Mouse (Mus musculus) ovary, postnatal 14 days (tissue): ENCODE results near the gene Gm45808.

Experiments used
- DNase-seq: peaks from one replicate; pipeline ENCODE4 v3.0.0; 2022; ENCODE audit warnings: low spot score

Gene Gm45808

DNA sequence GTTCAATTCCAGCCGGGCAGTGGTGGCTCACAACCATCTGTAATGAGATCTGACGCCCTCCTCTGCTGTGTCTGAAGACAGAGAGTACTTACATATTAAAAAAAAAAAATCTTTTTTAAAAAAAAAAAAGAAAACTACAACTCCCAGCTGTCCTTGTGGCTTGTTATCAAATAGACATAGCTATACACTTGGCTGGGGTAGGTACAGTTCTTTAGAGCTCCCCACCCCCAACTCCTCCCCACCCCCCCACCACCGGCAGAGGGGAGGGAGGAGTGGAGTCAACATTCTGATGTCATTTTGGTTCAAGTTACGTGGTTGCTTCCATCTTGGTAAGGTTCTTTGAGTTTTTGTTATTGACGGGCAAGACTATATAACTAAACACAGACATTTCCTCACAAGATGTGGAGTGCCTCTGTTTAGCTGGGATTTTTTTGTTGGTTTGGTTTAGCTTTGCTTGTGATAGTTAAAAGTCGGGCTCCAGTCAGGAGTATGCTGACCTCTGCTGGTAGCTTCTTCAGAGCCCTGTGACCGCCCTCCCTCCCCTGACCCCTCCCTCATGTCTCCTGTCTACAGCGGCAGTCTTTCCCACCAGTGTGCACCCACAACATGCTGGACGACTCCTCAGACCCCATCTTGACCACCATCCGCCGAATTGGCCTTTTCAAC, 39.2 kb downstream of the Gm45808 start:
- no peak for DNase-seq

DNA sequence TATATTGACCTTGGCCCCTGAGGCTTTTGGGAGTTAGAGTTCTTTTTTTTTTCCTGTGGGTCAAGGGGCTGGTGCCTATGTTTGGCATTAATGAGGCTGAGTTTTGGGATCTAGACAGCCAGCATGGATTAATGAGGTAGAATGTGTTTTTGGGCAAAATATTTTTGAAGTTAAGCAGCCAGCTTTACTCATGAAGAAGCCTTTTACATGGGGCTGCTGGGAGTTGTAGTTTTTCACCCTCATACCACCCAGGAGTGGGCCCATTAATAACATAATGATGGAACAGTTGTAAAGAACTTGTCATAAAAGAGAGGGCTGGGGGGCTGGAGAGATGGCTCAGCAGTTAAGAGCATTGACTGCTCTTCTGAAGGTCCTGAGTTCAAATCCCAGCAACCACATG, 40.0 kb downstream of the Gm45808 start:
- no peak for DNase-seq

DNA sequence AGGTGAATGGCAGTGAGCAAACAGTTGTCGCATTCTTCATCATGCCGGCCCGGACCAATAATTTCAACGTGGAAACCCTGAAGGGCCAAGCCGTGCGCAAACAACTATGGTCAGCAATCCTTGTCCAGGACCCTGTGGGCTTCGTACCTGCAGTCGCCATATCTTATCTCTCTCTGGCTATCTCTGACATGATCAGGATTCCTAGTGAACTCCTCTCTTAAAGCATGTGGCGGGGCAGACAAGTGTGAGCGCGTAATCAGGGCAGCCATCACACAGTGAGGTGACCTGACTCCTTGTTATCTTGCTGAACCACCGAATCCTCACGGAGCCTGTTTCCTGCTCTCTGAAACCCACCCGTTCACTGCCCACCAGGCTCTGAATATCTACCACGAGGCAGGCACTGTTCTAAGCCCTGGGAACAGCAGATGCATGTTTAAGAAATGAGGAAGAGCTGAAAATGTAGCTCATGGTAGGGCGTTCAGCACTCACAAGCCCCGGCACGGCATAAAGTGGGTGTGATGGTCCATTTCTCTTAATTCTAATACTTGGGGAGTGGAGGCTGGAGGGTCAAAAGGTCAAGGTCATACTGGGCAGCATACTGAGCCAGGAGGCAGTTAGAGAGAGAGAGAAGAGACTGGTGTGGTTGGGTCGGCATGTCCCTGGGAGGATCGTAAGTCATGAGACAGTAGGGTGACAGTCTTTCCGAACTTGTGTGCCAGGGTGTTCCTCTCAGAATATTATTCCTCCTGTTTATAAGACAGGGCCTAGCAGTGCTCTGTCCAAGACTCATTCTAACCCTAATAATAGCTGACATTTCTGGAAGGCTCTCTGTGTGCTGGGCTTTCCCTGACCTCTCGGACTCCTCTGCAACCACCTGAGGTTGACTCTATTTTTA, 42.8 kb downstream of the Gm45808 start:
- no peak for DNase-seq

DNA sequence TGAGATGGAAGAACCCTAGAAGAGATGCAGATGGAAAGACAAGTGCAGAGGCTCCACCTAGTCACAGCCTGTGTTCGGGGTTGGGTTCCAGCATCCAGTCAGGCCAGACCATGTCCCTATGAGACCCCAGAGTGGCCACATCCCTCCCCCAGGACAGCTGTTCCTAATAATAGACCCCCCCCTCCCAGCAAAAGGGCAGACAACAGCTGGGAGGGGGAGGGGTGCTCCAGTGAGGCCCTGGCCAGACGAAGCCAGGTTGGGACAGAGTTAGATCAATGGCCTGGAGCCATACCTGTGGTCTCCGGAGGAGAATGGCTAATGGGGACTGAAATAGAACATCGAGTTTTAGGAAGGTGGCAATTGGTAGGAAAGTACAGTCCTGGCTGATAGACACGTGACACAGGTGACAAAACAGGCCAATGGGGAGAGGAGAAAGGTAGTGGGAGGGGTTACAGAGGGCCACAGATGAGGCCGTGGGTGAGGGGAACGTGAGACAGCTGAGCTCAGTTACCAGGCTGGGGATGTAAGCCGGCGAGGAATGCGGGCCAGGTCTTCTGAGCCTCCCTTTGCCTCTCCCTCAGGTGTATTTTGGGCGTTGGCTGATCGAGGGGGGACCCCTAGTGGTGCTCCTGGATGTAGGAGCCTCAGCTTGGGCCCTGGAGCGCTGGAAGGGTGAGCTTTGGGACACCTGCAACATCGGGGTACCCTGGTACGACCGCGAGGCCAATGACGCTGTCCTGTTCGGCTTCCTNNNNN, 48.9 kb downstream of the Gm45808 start, which contains the start of gene Ruvbl2:
Gene Ruvbl2 (minus strand): TSS at position 576 of the 756 bp plus-strand sequence.
- DNase-seq = no peak

DNA sequence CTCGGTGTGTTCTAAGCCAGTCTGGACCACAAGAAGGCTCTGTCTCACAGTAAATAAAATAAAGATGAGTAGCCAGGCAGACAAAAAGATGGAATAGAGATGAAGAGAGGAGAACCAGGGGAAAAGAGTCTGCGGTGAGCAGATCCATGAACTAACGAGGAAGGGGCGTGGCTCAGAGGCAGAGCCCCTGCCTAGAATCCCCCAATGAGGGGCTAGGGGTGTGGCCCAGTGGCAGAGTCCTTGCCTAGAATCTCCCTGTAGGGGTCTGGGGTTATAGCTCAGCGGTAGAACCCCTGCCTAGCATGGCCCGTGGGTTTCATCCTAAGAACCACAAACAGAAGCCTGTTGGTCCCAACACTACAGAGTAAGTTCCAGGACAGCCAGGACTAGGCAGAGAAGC, 49.6 kb downstream of the Gm45808 start:
- no peak for DNase-seq

DNA sequence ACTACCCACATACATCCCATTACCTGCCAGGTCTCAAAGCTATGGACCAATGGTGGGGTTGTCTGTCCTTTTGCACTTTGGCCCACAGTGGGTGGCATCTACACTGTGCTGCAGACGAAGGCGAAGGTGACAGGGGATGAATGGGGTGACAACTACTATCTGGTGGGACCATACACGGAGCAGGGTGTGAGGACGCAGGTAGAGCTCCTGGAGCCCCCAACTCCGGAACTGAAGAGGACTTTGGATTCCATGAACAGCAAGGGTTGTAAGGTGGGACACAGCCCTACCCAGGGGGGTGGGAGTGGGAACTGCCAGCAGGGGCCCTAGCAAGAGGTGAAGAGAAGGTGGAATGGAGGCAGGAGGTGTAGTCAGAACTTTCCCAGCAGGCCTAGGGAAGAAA, 50.2 kb downstream of the Gm45808 start:
- no peak for DNase-seq

DNA sequence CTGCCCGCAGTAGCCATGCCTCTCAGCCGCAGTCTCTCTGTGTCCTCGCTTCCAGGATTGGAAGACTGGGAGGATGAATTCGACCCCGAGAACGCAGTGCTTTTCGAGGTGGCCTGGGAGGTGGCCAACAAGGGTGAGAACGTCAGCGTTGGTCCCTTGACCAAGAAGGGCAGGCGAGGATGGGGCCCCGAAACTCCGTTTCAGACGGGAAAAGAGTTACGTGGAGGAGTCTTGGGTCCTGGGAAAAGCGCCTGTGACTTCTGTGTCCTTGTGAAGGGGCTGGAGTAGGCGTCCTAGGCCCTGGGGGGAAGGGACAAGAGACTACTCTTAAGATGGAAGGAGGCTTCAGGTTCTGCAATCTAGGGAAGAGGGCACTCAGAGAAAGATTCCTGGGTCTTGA, 51.6 kb downstream of the Gm45808 start:
- no peak for DNase-seq

DNA sequence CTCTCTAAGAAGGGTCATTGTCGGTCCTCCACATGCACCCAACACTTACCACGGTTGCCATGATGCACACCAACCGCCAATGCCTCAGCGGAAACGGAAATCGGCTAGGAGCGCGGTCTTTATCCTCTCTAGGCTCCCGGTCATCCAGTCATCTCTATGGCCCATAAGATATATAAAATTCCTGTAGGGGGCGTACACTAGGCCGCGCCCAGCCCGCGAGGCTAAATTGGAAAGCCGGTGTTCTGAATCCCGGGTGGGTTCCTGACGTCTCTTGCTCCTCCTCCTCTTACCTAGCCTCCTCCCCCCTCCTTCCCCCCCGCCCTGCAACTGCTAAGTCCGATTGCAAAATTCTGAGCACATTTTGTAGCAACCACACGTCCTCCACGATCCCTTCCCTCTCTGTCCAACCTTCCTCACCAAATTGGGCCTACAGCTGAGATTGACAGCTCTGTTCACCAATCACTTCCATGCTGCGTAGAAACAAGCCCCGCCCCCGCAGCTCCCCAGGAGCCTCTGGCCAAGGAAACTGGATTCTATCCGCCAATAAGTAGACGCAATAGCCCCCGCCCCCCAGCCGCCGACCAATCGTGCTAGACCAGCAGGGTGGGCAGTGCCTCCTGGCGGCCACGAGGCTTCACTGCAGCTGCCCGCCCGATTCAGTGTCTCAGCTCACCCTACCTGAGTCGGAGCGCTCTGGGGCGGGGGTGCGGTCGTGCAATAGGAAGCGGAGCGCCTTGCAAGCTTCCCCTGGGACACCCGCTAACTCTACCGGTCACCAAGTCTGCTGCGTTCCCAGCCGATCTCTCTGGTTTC, 52.2 kb downstream of the Gm45808 start, which contains the start of gene Gys1:
Gene Gys1 (plus strand): TSS at position 642 of the 813 bp plus-strand sequence.
- DNase-seq = peak; percentile 100

DNA sequence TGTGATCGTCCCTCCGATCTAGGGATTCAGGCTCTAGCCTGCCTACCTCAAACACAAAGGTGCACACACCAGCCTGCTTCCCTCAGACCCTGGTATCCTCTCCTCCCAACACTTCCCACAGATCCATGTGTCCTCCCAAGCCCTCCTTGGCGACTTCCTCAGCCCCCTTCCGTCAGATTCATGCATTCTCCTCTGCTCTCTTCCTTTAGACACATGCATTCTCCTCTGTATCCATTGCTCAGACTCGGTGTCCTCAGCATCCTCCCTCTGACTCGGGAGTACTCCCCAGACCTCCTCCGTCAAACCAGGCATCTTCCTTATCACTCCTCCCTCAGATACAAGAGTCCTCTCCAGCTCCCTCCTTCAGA, 52.8 kb downstream of the Gm45808 start:
- DNase-seq = no peak

DNA sequence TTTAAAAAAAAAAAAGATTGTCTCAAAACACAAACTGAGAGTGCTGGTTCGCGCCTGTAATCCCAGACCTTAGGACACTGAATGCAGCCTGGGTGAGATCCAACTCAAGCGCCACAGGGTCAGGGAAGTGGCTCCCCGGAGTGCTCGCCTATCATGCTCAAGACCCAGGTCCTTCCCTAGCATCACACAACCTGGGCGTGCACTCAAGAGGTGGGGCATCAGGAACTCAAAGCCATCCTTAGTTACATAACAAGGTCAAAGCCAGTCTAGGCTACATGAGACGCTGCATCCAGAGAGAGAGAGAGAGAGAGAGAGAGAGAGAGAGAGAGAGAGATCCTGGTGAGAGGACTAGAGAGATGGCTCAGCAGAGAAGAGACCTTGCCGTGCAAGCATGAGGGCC, 60.1 kb downstream of the Gm45808 start:
- no peak for DNase-seq

DNA sequence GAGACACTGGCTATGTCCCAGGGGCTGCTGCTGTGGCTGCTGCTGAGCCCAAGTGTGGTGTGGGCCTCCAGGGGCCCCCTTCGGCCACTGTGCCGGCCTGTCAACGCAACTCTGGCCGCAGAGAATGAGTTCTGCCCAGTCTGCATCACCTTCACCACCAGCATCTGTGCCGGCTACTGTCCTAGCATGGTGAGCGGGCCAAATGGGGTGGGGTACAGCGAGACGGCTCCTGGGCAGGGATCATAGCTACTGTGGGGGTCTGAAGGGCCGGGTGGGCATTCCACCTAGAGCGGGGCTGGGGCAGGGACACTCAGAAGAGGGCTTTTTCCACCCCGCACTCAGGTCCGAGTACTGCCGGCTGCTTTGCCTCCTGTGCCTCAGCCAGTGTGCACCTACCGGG, 65.4 kb downstream of the Gm45808 start:
- DNase-seq = no peak

DNA sequence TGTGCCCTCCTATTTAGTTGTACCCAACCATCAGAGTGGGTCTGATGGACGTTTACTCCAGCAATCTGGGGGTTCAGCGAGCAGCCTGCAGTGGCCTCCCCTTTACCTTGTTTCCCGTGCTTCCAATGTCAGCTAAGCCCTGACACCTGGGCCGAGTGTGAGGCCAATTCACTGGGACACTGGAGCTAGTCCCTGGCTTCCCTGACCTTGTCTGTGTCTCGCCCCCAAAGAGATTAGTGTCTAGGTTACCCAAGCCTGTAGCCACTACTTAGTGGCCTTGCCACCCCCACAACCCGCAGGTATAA, 66.0 kb downstream of the Gm45808 start, which contains the start of gene Lhb:
Gene Lhb (plus strand): TSS at position 206 of the 305 bp plus-strand sequence.
- DNase-seq = no peak

DNA sequence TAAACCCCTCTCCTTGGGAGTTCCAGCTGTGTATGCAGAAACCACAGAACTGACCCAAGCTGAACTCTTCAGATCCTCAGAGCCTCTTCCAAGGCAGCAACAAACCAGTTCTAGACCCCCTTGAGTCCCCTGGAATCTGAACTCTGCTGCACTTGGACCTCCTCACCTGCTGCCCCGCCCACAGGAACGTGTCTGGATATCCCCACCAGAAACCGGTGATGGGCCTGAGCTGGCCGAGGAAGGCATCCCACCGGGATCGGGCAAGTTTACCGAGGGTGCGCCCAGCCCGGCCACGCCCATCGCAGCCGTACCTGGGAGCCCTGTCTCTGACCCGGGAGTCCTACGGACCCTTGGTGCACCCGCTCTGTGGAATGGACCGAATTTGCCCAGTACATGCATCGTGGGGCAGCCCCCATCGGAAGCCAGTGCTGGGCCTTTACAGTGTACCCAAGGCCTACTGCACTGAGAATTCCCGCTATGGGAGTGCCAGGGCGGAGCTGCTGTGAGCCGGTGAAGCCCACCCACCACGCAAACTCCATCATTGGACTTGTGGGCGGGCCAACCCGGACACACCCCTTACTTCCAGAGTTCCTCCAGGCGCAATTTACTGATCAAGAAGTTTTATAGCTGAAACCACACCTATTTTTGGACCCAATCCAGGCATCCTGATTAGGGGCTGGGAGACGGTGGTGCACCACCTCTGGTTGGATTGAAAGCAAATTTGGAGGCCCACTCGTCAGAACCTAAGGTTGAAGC, 66.6 kb downstream of the Gm45808 start:
- no peak for DNase-seq

DNA sequence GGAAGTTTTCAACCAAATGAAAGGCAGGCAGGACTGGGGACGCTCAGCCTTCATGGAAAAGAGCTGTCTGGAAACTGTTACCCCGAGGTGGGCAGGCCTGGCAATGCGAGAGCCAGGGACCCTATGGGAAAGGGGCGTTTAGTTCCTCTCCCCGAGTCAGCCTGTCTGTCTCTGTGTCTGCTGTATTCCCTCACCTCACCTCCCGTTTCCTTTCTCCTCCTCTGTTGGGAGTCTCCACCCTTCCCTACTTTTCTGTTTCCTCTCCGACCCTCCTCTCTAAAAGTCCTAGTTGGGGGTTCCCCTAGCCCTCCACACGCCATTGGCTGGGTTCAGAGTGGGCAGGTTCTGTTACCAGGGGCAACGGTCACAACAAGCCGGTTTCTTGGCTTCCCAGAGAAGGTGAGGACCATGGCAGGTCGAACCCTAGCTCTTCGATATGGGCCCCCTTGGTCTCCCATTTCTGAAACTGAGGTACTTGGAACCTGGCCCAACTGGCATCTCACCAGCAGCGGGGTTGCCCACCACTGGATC, 68.6 kb downstream of the Gm45808 start:
- DNase-seq = no peak
